Mouse (Mus musculus) spleen, adult 18-20 months (tissue): Measurements from ENCODE around the gene Mbd6.

ENCODE experiments used
- DNase-seq, 2 experiments: peaks; one replicate each; pipeline ENCODE4 v3.0.0; 2022; ENCODE audit warnings: mixed read lengths in 2 of 2

The Mbd6 gene

GRCm38 (mm10) chr10:127261706-127262547 is 26.9 kb downstream of the Mbd6 start:
- DNase-seq = no peak

- no peak for DNase-seq
These were observed 30.3 kb downstream of the Mbd6 start for GRCm38 (mm10) chr10:127258489-127258888.

- DNase-seq = no peak
These were observed 31.0 kb downstream of the Mbd6 start for GRCm38 (mm10) chr10:127257790-127258189.

- DNase-seq = no peak
These were observed 33.0 kb downstream of the Mbd6 start for GRCm38 (mm10) chr10:127255625-127256345.

GRCm38 (mm10) chr10:127250810-127251209 is 38.0 kb downstream of the Mbd6 start:
- no peak for DNase-seq

- DNase-seq = no peak
These were observed 50.5 kb downstream of the Mbd6 start for GRCm38 (mm10) chr10:127238241-127238824.

- DNase-seq = no peak
These were observed 52.3 kb downstream of the Mbd6 start for GRCm38 (mm10) chr10:127236541-127236940.

GRCm38 (mm10) chr10:127233141-127233540 is 55.7 kb downstream of the Mbd6 start:
- peak in 1 of 2 experiments; percentile 22 for DNase-seq
